Mouse (Mus musculus): ENCODE measurements around the gene Ifih1.

DNA sequence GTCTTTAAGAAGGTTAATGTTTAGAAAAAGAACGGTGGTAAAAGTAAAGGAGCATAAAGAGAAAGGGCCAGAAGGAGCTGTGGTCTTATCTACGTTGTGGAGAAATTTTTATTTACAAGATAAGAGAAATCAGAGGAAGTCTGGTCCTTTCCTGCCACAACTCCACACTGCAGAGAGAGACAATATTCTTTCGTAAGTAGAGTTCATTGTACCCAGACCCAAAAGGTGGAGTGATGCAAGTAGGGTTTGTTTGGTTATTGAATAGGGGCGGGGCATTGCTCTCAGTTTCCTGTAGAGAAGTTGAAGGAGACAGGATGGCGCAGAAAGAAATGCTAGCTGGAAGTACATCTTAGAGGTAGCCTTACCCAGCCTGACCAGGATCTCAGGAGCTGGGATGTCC, 60.3 kb downstream of the Ifih1 start:
- TF ChIP-seq CTCF (IDR thresholded peaks at IDR 0.05; ENCODE audit: low read depth) (no peak), EP300 (IDR thresholded peaks at IDR 0.05; ENCODE audit: low read depth) (no peak)
